Mouse (Mus musculus) macrophage (primary cell): ENCODE results near the gene Afmid. TPM values are rescaled to one million over a fixed set of nuclear protein-coding genes. Genes with fewer than 3 reads are reported as not detected.
"Not testable (repeated sequence)": the region's sequence is repeated elsewhere in the genome, so short reads cannot be mapped to it uniquely, and the experiment has no call there.

Source experiments
- H3K27ac ChIP-seq: fragments of 350-480 bp; formaldehyde crosslinking; 2 replicates; pipeline ENCODE4 v1.9.0; 2021
- H3K36me3 ChIP-seq: fragments of 350-480 bp; formaldehyde crosslinking; 2 replicates; pipeline ENCODE4 v1.9.0; 2021; ENCODE audit errors: inconsistent target
- H3K4me3 ChIP-seq: fragments of 350-480 bp; formaldehyde crosslinking; 2 replicates; pipeline ENCODE4 v1.9.0; 2021; ENCODE audit errors: inconsistent target
- H3K79me2 ChIP-seq: fragments of 350-480 bp; formaldehyde crosslinking; 2 replicates; pipeline ENCODE4 v1.9.0; 2021; ENCODE audit errors: inconsistent target
- WGBS: methylation state at CpG from one replicate; pipeline ENCODE4 v1.1.7; 2026; ENCODE audit warnings: inconsistent platforms; ENCODE audit not compliant: missing documents; 5-methylcytosine and 5-hydroxymethylcytosine counted together
- polyA plus RNA-seq: library from polyadenylated mRNA; stranded (reverse); fragments of 250-400 nt; gene quantifications from 3 replicates; pipeline ENCODE4 v1.2.4, GENCODE M21; 2018; ENCODE audit warnings: inconsistent platforms

Gene Afmid
- polyA plus RNA-seq, 1 experiment from 2014 or later: 4.4 TPM

DNA sequence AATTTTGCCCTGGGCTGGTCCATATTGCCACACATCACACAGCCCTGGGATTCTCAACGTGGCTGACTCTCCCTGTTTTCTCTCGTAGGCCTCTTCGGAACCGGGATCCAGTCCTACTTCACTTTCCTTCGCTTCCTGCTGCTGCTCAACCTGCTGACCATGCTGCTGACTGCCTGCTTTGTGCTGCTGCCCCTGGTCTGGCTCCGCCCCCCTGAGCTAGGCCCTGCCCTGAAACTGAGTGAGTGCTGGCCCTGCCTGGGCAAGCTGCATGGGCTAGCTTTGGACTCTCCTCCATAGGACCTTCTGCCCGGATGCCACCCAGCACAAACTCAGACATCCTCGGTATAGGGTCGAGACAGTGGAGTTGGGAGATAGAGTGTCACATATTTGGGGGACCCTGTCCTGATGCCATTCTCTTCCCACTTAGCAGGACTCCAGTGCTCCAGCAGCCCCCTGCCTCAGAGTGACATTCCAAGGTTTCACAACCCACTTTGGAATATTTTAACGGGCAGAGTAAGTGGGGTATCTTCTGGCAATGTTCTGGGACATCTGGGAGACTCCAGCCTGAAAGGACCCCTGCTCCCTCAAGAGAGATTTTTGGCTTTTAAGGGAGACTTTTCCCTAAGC, 41.9 kb upstream of the Afmid start:
- Histone ChIP-seq H3K27ac (0 out of 2 replicates have a peak overlapping the region, but pooled peaks have one; percentile 12), H3K79me2 (no peaks in the 10 kb centered on the region), H3K4me3 (peak overlapping the region; percentile 10; the same call in 1 of the 2 replicates), H3K36me3 (no peaks in the 10 kb centered on the region)
- WGBS: 77% methylated on average over 10 of the region's 10 CpGs

GRCm38 (mm10) chr11:117786294-117786693, 39.4 kb upstream of the Afmid start:
- WGBS: 25% methylated on average over 10 of the region's 10 CpGs
- Histone ChIP-seq H3K36me3 (no peaks in the 10 kb centered on the region), H3K79me2 (no peaks in the 10 kb centered on the region), H3K27ac (no peak overlapping the region), H3K4me3 (no peak overlapping the region)

GRCm38 (mm10) chr11:117788481-117788880, 37.2 kb upstream of the Afmid start:
- not testable (repeated sequence) for H3K79me2 ChIP-seq, H3K36me3 ChIP-seq, H3K4me3 ChIP-seq, H3K27ac ChIP-seq
- WGBS: 92% methylated on average over 4 of the region's 7 CpGs

- no peaks in the 10 kb centered on the region for H3K36me3 ChIP-seq
- H3K4me3 ChIP-seq: no peak overlapping the region
- WGBS: 24% methylated on average over 13 of the region's 14 CpGs
- H3K79me2 ChIP-seq: no peaks in the 10 kb centered on the region
- no peak overlapping the region for H3K27ac ChIP-seq
Measured at GRCm38 (mm10) chr11:117790286-117790685, 35.4 kb upstream of the Afmid start.

GRCm38 (mm10) chr11:117790703-117791440, 34.9 kb upstream of the Afmid start:
- 81% methylated on average over 18 of the region's 23 CpGs for WGBS
- no peaks in the 10 kb centered on the region for H3K36me3 ChIP-seq

DNA sequence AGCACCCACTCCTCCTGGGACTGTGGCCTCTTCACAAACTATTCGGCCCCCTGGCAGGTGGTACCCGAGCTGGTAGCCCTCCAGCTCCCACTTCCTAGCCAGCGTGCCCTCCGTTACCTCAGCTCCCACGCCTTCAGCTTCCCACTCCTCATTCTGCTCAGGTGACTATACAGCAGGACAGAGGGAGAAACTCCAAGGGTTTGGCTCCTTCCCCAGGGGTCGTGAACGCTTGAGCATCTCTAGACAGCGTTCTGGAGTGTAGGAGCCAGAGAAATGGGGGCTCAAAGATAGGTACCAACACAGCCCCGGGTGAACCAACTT, 34.3 kb upstream of the Afmid start:
- WGBS: 96% methylated on average over 8 of the region's 9 CpGs

More at GRCm38 (mm10) chr11:117790703-117791440, 34.9 kb upstream of the Afmid start:
- H3K4me3 ChIP-seq: no peak overlapping the region
- no peaks in the 10 kb centered on the region for H3K79me2 ChIP-seq
- no peak overlapping the region for H3K27ac ChIP-seq

GRCm38 (mm10) chr11:117792281-117792888, 33.3 kb upstream of the Afmid start:
- WGBS: 6% methylated on average over 22 of the region's 22 CpGs
- Histone ChIP-seq H3K36me3 (no peaks in the 10 kb centered on the region), H3K79me2 (no peaks in the 10 kb centered on the region), H3K27ac (peak overlapping the region; percentile 27), H3K4me3 (peak overlapping the region; percentile 0; the same call in 1 of the 2 replicates)

More for the DNA sequence above, 34.3 kb upstream of the Afmid start:
- H3K27ac ChIP-seq: no peak overlapping the region
- no peak overlapping the region for H3K4me3 ChIP-seq
- H3K79me2 ChIP-seq: no peaks in the 10 kb centered on the region
- H3K36me3 ChIP-seq: no peaks in the 10 kb centered on the region

DNA sequence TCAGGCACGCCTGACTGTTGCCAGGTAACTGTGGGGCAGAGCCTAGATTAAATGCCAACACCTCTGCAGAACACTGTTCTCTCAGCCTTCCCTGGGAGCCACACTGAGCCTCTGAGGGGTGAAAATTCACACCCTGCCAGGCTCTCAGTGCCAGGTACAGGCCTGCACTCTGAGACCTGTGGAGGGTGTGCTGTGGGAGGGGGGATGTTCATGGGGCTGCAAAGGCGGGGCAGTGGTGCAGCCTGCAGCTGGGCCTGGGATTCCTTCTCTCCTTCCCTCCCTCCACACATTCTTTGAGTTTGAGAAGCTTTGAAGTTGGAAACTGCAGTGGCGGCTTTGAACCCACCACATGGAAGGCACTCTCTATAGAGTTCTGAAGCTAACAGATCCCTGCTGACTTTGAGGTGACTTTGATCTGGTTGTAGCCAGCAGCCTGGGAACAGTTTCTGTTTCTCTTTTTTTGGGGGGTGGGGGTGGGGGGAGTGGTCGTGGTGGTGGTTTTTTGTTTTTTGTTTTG, 31.6 kb upstream of the Afmid start:
- no peak overlapping the region for H3K27ac ChIP-seq
- H3K79me2 ChIP-seq: no peaks in the 10 kb centered on the region
- 76% methylated on average over 4 of the region's 4 CpGs for WGBS
- no peak overlapping the region for H3K4me3 ChIP-seq
- H3K36me3 ChIP-seq: no peaks in the 10 kb centered on the region

DNA sequence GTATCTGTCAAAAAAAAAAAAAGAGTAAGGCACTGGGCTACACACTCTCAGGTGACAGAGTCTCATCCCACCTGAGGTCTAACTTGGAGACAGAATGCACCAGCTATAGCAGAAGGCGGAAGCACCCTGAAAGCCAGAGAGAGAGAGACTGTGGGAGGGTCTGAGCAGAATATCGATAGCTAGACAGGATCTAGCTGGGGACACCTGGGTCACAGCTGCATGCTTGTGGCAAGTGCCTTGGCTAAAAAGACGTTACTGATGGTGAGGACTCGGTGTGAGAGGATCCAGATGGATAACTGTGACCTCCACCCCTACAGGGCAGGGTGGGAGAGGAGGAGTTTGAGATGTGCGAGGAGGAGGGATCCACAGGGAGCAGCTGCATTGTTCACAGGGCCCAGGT, 28.8 kb upstream of the Afmid start:
- WGBS: 95% methylated on average over 5 of the region's 5 CpGs
- no peak overlapping the region for H3K27ac ChIP-seq

DNA sequence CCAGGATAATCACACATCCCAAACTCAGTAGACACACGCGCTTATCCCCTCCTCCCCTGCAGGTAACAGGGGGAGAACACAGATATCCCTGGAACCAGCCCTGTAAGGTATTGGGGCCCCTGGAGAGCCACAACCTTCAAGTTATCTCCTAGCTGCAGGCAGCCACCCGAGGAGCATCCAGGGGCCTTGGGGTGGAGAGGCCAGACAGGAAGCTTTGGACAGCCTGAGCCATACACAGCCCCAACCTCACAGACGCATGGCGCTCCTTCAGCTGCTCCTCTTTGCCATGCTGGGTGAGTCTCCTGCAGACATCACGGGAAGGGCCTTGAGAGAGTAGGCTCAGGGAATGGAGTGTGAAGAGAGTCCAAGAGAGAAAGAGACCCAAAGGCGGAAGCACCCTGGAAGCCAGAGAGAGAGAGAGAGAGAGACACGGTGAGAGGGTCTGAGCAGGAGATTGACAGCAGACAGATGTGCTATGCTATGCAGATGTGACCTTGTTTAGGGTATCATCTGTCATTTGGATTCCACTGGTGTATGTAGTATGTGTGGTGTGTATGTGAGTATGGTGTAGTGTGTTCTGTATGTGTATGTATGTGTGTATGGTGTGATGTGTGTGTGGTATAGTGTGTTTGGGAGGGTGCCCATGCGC, 28.1 kb upstream of the Afmid start, which contains the start of gene 6030468B19Rik:
Gene 6030468B19Rik, plus strand, starts transcription at position 150 of the 649 bp plus-strand sequence.
- Histone ChIP-seq H3K4me3 (no peak within 1 kb of the TSS), H3K27ac (no peak within 1 kb of the TSS), H3K36me3 (no peaks in the 10 kb centered on the region), H3K79me2 (no peaks in the 10 kb centered on the region)
- WGBS: 88% methylated on average over 9 of the region's 9 CpGs

More for the DNA sequence above, 28.8 kb upstream of the Afmid start:
- Histone ChIP-seq H3K79me2 (no peaks in the 10 kb centered on the region), H3K4me3 (no peak overlapping the region), H3K36me3 (no peaks in the 10 kb centered on the region)

DNA sequence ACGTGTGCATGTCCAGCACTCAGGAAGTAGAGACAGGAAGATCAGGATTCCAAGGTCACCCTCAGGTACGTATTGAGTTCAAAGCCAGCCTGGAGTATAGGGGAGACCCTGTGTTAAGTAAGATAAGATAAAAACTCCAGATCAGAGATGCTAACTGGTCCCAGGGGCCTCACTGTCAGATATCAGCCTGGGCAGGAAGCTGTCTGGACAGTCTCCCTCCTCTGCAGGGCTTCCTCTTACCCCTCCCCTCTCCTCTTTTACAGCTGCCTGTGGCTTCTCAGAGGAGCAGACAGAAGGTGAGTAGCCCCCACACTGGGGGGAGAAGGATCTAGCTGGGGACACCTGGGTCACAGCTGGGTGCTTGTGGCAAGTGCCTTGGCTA, 27.6 kb upstream of the Afmid start:
- H3K79me2 ChIP-seq: no peaks in the 10 kb centered on the region
- no peaks in the 10 kb centered on the region for H3K36me3 ChIP-seq
- WGBS: 51% methylated on average over 2 of the region's 2 CpGs
- no peak overlapping the region for H3K4me3 ChIP-seq
- H3K27ac ChIP-seq: no peak overlapping the region

DNA sequence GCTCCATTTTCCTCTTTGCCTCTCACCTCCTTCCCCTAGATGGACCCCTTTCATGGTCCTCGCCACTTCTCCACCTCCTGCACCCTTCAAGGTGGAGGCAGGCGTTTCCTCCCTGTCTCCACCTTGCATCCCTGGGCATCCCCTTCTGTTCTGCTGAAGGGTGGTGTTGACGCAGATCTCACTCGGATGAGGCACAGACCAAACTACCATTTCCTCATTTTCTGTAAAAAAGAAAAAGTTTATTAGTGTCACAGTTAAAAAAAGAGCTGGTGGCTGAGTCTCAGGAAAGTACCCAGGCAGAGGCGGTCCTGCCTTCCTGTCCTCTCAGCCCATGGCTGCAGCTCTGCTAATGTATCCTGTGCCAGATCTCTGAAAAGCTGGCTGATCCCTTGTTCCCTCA, 26.6 kb upstream of the Afmid start:
- H3K79me2 ChIP-seq: no peaks in the 10 kb centered on the region
- 13% methylated on average over 5 of the region's 5 CpGs for WGBS
- no peak overlapping the region for H3K27ac ChIP-seq
- no peaks in the 10 kb centered on the region for H3K36me3 ChIP-seq
- no peak overlapping the region for H3K4me3 ChIP-seq

DNA sequence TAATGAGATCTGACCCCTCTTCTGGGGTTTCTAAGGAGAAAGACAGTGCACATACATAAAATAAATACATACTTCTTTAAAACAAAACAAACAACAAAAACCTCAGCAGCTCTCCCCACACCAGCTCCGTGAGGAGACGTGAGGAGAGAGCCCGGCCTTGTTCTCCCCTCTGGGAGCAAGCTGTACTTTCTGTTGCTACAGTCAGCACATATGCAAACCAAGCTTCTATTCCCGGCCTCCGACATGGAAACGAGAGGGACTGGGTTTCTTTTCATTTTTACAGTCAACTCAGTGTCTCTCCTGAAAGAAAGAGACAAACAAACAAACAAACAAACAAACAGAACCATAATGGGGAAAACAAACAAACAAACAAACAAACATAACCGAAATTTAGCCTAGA, 25.7 kb upstream of the Afmid start:
- WGBS: 90% methylated on average over 6 of the region's 7 CpGs
- Histone ChIP-seq H3K27ac (no peak overlapping the region), H3K36me3 (no peaks in the 10 kb centered on the region), H3K4me3 (no peak overlapping the region), H3K79me2 (no peaks in the 10 kb centered on the region)

DNA sequence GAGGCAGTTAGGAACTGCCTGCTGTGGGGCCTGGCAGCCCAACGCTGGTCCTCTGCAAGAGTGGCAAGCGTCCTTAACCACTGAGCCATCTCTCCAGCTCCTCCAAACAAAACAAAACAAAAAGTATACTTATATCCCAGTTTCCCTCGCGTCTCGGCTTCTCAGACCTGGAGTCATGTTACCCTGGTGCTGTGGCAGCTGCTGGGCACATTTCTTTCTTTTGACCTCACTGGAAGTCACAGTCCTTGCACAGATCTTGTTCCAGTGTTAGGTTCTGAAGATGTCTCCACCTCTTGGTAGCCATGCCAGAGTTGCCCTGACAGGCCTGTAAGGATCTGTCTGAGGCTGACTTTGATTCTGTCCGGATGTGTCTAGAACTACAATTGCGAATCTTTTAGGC, 24.1 kb upstream of the Afmid start:
- WGBS: 94% methylated on average over 7 of the region's 7 CpGs
- Histone ChIP-seq H3K36me3 (no peaks in the 10 kb centered on the region), H3K27ac (no peak overlapping the region), H3K4me3 (no peak overlapping the region), H3K79me2 (no peaks in the 10 kb centered on the region)
